Mouse (Mus musculus) right cerebral cortex, adult 2 months (tissue): ENCODE measurements around the gene Pmm1.
A peak's percentile ranks its signal among the peaks of the same experiment; 100 is the strongest.
"Not testable (repeated sequence)": the region's sequence is repeated elsewhere in the genome, so short reads cannot be mapped to it uniquely, and the experiment has no call there.

Experiments
- DNase-seq, 2 experiments: peaks; one replicate each; pipeline ENCODE4 v3.0.0; 2021 to 2022; ENCODE audit warnings: low spot score in 2 of 2

Gene Pmm1

GRCm38 (mm10) chr15:81926446-81926822 lies 34.3 kb downstream of the Pmm1 start:
- DNase-seq: no peak

GRCm38 (mm10) chr15:81925760-81926445 lies 34.8 kb downstream of the Pmm1 start, which contains the start of gene Polr3h:
TSS of gene Polr3h (minus strand) at chr15:81926240.
- DNase-seq: peak; percentile 91 to 92

- no peak for DNase-seq
These were observed 35.8 kb downstream of the Pmm1 start for GRCm38 (mm10) chr15:81924933-81925332.

- DNase-seq: no peak
These were observed 39.5 kb downstream of the Pmm1 start for GRCm38 (mm10) chr15:81921255-81921654.

- peak in 1 of 2 experiments; percentile 45 for DNase-seq
These were observed 40.0 kb downstream of the Pmm1 start for GRCm38 (mm10) chr15:81920546-81921217.

- DNase-seq: no peak
These were observed 41.7 kb downstream of the Pmm1 start for GRCm38 (mm10) chr15:81919062-81919461.

GRCm38 (mm10) chr15:81917621-81918463 lies 42.9 kb downstream of the Pmm1 start:
- peak; percentile 77 to 81 for DNase-seq

- DNase-seq: no peak
These were observed 43.5 kb downstream of the Pmm1 start for GRCm38 (mm10) chr15:81917201-81917600.

- DNase-seq: no peak
These were observed 45.1 kb downstream of the Pmm1 start for GRCm38 (mm10) chr15:81915663-81916062.

- DNase-seq: no peak
These were observed 46.1 kb downstream of the Pmm1 start for GRCm38 (mm10) chr15:81914668-81915067.

- no peak for DNase-seq
These were observed 48.2 kb downstream of the Pmm1 start for GRCm38 (mm10) chr15:81912498-81912897.

GRCm38 (mm10) chr15:81908767-81909166 lies 52.0 kb downstream of the Pmm1 start:
- DNase-seq: not testable (repeated sequence)

- DNase-seq: no peak
These were observed 52.8 kb downstream of the Pmm1 start for GRCm38 (mm10) chr15:81907953-81908352.

- peak; percentile 83 to 84 for DNase-seq
These were observed 55.8 kb downstream of the Pmm1 start for GRCm38 (mm10) chr15:81904939-81905338.
